Mouse (Mus musculus): ENCODE measurements around the gene Siae.

The Siae gene

DNA sequence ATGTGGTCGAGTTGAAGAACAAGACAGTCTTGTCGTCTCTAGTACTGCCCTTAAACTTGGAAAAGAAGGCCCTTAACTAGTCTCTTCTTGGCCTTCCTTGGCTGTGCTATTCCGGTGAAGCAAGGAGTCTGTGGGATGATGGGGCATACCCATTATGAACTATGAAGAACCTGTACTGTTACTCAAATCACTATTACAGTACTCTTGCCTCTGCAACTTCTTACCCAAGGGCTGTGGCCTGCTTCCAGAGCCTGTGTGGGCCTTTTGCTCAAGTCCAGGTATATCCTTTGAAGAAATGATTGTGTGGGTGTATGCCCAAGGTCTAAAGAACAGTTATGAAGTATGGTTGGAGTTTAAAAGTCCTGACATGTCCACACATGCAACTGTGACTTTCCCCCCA, 114.8 kb downstream of the Siae start:
- peak; percentile 99 for DNase-seq (ENCODE audit: extremely low read depth, low read depth, low spot score)

DNA sequence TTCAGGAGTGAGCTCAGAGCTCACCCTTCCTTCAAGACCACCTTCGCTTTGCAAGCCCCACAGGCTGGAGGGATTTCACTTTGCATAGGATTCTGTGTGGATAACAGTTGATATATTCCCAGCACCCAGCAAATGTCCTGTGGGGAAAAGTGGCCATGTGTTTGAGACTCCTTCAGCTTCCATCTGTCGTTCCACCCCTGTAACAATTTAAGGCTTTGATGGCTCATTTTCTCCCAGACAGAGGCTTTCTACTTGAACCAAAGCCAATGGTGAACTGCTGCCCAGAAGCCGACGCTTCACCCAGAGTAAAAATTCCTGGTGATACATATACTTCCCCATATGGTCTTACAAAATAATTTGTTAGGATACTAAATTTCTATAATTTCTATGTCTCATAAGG, 119.8 kb downstream of the Siae start:
- no peak for DNase-seq (ENCODE audit: extremely low read depth, low read depth, low spot score)

DNA sequence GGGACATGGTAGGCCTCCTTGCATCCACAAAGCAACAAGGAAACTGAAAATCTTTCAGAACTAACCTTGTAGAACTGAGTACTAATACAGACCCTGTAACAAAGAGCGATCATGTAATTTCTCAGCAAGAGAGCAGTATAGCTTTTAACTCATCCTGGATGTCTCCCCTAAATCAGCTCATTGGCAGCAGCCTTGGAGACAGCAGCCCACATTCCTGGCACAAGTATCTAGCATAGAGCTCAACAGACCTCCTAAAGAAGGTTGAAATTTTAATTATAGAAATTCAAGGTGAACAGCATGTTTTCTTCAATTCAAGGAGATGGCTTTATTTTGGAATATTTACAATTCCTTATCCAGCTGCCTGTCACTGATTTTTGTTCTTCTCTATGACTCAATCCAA, 125.6 kb downstream of the Siae start:
- no peak for DNase-seq (ENCODE audit: extremely low read depth, low read depth, low spot score)

DNA sequence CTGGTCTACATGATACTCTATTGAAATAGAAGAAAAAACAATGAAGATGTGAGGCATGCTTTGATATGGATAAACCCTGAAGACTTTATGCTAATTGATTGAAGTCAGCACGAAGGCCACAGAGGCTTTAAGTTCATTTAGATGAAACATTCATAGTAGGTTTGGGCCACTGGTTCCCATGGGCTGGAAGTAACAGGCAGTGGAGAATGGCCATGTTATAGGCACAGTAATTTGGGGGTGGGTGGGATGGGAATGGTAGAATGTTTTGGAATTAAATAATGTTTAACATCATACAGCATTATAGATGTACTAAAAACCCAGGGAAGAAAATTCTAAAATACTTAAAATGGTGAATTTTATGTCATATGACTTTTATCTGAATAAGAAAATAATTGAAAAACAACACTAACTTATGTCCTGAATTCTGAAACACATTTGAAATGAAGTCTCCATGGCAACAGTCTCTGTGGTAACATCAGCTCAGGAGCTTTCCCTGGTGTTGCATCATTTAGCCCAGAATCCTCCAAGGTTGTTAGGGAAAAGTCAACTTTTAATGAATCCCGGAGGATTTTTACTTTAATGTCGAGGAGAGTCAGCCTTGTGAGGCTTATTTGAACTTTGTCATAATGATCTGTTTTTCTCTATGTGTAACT, 131.9 kb downstream of the Siae start:
- no peak for DNase-seq (ENCODE audit: extremely low read depth, low read depth, low spot score)

DNA sequence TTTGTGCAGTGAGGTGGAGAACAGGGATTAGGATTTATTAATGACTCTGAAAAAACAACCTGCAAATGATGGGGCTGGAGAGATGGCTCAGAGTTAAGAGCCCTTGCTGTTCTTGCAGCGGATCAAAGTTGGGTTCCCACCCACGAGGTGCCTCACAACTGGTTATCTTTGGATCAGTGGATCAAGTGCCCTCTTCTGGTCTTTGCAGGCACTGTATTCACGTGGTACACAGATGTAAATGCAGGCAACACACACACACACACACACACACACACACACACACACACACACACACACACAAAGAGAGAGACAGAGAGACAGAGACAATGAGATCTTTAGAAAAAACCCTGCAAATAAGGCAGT, 132.4 kb downstream of the Siae start:
- DNase-seq (ENCODE audit: extremely low read depth, low read depth, low spot score), result no peak

DNA sequence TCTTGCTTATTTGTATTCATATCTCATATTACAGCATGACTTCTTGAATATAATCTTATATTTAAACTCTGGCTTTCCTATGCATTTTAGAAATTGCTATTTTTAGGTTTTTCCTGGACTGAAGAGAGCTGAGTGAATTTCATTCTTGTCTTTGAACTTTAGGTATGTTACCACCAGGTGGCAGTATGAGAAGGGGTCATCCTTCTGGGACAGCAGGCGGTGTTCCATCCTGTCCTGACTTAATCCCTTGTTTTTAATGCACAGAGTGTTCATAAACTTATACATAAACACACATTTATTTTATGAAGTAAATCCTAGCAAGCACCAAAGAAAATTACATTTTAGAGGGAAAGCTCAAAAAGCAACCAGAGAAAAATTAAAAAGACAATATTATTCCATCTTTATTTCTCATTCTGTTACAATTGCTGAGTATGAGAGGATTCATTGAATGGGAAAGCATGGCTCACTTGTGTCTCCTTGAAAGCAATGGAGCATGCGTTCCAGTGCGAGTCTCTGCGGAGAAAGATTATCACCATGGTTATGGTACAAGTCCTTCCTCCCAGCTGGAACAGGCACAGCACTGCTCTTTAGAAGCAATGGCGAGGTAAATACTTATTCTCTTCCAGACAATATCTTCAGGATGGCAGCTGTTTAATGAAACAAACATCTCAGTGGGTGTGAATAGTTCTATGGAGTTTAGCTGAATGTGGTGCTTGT, 134.6 kb downstream of the Siae start:
- DNase-seq (ENCODE audit: extremely low read depth, low read depth, low spot score), result no peak

All from fat pad, adult 2 months (tissue).